Mouse (Mus musculus): ENCODE data around the gene Gm572. TPM values are rescaled to one million over a fixed set of nuclear protein-coding genes. Genes with fewer than 3 reads are reported as not detected.

The Gm572 gene
- polyA plus RNA-seq, 1 experiment from 2014 or later = 0.09 TPM

- 56% methylated on average over 2 of the region's 2 CpGs for WGBS
- Histone ChIP-seq H3K4me1 (ENCODE audit: control insufficient read depth, insufficient read depth, low read length) (no peaks in the 10 kb centered on the region), H3K9me3 (replicated peaks; ENCODE audit: control insufficient read depth, low read length) (no peaks in the 10 kb centered on the region), H3K36me3 (ENCODE audit: control insufficient read depth, insufficient read depth, low read length) (no peaks in the 10 kb centered on the region), H3K27ac (ENCODE audit: low read length) (no peak overlapping the region), H3K4me3 (replicated peaks; ENCODE audit: low read length) (no peak overlapping the region), H3K27me3 (ENCODE audit: control insufficient read depth, insufficient read depth, low read length) (no peaks in the 10 kb centered on the region), H3K9ac (ENCODE audit: low read length) (no peak overlapping the region), H3K4me2 (ENCODE audit: low read depth, low read length) (no peak overlapping the region)
- no peak for ATAC-seq (ENCODE audit: insufficient read depth, low FRiP score)
Measured at GRCm38 (mm10) chr4:148633395-148634061, 9.6 kb upstream of the Gm572 start.

DNA sequence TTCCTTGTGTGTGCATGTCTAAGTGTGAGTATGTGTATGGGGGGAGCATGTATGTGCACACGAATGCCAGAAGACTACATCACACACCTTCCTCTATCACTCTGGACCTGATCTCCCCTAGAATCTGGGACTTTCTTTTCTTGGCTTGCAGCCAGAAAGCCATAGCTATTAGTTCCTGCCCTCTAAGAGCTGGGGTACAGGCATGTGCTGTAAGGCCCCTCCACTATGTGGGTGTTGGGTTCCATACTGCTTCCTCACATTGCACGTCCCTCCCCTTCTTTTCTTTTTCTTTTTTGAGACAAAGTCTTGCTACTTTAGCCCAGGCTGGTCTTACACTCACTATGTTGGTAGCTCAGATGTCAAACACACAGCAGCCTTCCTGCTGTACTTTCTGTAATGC, 7.8 kb upstream of the Gm572 start:
- 74% methylated on average over 2 of the region's 2 CpGs for WGBS
- H3K9me3 ChIP-seq (replicated peaks; ENCODE audit: control insufficient read depth, low read length) = no peaks in the 10 kb centered on the region
- no peaks in the 10 kb centered on the region for H3K27me3 ChIP-seq (ENCODE audit: control insufficient read depth, insufficient read depth, low read length)
- no peak overlapping the region for H3K4me3 ChIP-seq (replicated peaks; ENCODE audit: low read length)
- no peaks in the 10 kb centered on the region for H3K4me1 ChIP-seq (ENCODE audit: control insufficient read depth, insufficient read depth, low read length)
- no peak for ATAC-seq (ENCODE audit: insufficient read depth, low FRiP score)
- H3K9ac ChIP-seq (ENCODE audit: low read length) = no peak overlapping the region
- H3K4me2 ChIP-seq (ENCODE audit: low read depth, low read length) = no peak overlapping the region
- H3K36me3 ChIP-seq (ENCODE audit: control insufficient read depth, insufficient read depth, low read length) = no peaks in the 10 kb centered on the region
- H3K27ac ChIP-seq (ENCODE audit: low read length) = no peak overlapping the region

GRCm38 (mm10) chr4:148638302-148638701, 4.8 kb upstream of the Gm572 start:
- Histone ChIP-seq H3K4me2 (ENCODE audit: low read depth, low read length) (no peak overlapping the region), H3K27me3 (ENCODE audit: control insufficient read depth, insufficient read depth, low read length) (no peaks in the 10 kb centered on the region), H3K27ac (ENCODE audit: low read length) (no peak overlapping the region), H3K9ac (ENCODE audit: low read length) (no peak overlapping the region), H3K36me3 (ENCODE audit: control insufficient read depth, insufficient read depth, low read length) (no peaks in the 10 kb centered on the region), H3K4me1 (ENCODE audit: control insufficient read depth, insufficient read depth, low read length) (no peaks in the 10 kb centered on the region), H3K4me3 (replicated peaks; ENCODE audit: low read length) (no peak overlapping the region), H3K9me3 (replicated peaks; ENCODE audit: control insufficient read depth, low read length) (no peaks in the 10 kb centered on the region)
- 42% methylated on average over 9 of the region's 9 CpGs for WGBS
- no peak for ATAC-seq (ENCODE audit: insufficient read depth, low FRiP score)

DNA sequence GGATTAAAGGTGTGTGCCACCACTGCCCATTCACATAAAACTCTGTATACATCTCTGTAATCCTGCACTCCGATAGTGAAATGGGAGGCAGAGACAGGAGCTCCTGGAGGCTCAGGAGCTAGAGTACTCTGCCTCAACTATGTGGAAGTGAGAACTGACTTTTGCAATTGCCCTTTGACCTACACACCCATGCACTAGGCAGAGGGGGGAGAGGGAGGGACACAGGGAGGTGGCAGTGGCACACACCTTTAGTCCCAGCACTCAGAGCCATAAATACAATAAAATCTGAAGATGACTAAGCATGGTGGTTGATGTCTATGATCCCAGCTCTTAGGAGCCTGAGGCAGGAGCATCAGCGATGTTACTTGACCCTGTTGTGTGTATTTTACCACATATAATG, 3.7 kb upstream of the Gm572 start:
- no peak overlapping the region for H3K9ac ChIP-seq (ENCODE audit: low read length)
- 77% methylated on average over 2 of the region's 2 CpGs for WGBS
- no peaks in the 10 kb centered on the region for H3K36me3 ChIP-seq (ENCODE audit: control insufficient read depth, insufficient read depth, low read length)
- H3K4me2 ChIP-seq (ENCODE audit: low read depth, low read length) = no peak overlapping the region
- H3K9me3 ChIP-seq (replicated peaks; ENCODE audit: control insufficient read depth, low read length) = no peaks in the 10 kb centered on the region
- no peaks in the 10 kb centered on the region for H3K27me3 ChIP-seq (ENCODE audit: control insufficient read depth, insufficient read depth, low read length)
- H3K4me3 ChIP-seq (replicated peaks; ENCODE audit: low read length) = no peak overlapping the region
- H3K4me1 ChIP-seq (ENCODE audit: control insufficient read depth, insufficient read depth, low read length) = no peaks in the 10 kb centered on the region
- H3K27ac ChIP-seq (ENCODE audit: low read length) = no peak overlapping the region
- ATAC-seq (ENCODE audit: insufficient read depth, low FRiP score) = peak; percentile 55; the same call in 1 of the 2 replicates

GRCm38 (mm10) chr4:148641121-148641520, 2.0 kb upstream of the Gm572 start:
- Histone ChIP-seq H3K4me2 (ENCODE audit: low read depth, low read length) (no peak overlapping the region), H3K9me3 (replicated peaks; ENCODE audit: control insufficient read depth, low read length) (no peaks in the 10 kb centered on the region), H3K4me1 (ENCODE audit: control insufficient read depth, insufficient read depth, low read length) (no peaks in the 10 kb centered on the region), H3K9ac (ENCODE audit: low read length) (no peak overlapping the region), H3K4me3 (replicated peaks; ENCODE audit: low read length) (no peak overlapping the region), H3K27me3 (ENCODE audit: control insufficient read depth, insufficient read depth, low read length) (no peaks in the 10 kb centered on the region), H3K36me3 (ENCODE audit: control insufficient read depth, insufficient read depth, low read length) (no peaks in the 10 kb centered on the region), H3K27ac (ENCODE audit: low read length) (no peak overlapping the region)
- ATAC-seq (ENCODE audit: insufficient read depth, low FRiP score) = no peak
- 73% methylated on average over 5 of the region's 5 CpGs for WGBS

- peak overlapping the region; percentile 25 for H3K4me3 ChIP-seq (replicated peaks; ENCODE audit: low read length)
- peak overlapping the region; percentile 60 for H3K9ac ChIP-seq (ENCODE audit: low read length)
- H3K27me3 ChIP-seq (ENCODE audit: control insufficient read depth, insufficient read depth, low read length) = no peaks in the 10 kb centered on the region
- no peak for ATAC-seq (ENCODE audit: insufficient read depth, low FRiP score)
- no peak overlapping the region for H3K27ac ChIP-seq (ENCODE audit: low read length)
- H3K4me2 ChIP-seq (ENCODE audit: low read depth, low read length) = peak overlapping the region; percentile 49
- H3K4me1 ChIP-seq (ENCODE audit: control insufficient read depth, insufficient read depth, low read length) = peaks cover 3% of the 10 kb centered on the region; the same call in 1 of the 2 replicates
- 2% methylated on average over 9 of the region's 9 CpGs for WGBS
- H3K9me3 ChIP-seq (replicated peaks; ENCODE audit: control insufficient read depth, low read length) = no peaks in the 10 kb centered on the region
- H3K36me3 ChIP-seq (ENCODE audit: control insufficient read depth, insufficient read depth, low read length) = no peaks in the 10 kb centered on the region
Measured at GRCm38 (mm10) chr4:148644157-148644511, 1.0 kb downstream of the Gm572 start.

DNA sequence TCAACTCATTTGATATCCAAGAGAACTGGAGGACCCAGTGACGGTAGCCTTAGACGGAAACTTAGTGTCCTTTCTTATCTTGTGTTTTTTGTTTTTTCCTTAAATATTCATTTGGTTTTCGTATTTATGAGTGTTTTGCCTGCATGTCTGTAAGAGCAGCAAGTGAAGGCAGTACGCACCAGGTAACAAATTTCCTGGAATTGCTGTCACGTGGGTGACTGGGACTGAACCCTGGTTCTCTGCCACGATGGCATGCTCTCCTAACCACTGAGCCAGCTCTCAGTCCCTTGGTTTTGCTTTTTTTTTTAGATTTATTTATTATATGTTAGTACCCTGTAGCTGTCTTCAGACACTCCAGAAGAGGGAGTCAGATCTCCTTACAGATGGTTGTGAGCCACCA, 1.8 kb downstream of the Gm572 start:
- no peaks in the 10 kb centered on the region for H3K9me3 ChIP-seq (replicated peaks; ENCODE audit: control insufficient read depth, low read length)
- H3K4me2 ChIP-seq (ENCODE audit: low read depth, low read length) = no peak overlapping the region
- H3K36me3 ChIP-seq (ENCODE audit: control insufficient read depth, insufficient read depth, low read length) = no peaks in the 10 kb centered on the region
- peaks cover 3% of the 10 kb centered on the region; the same call in 1 of the 2 replicates for H3K4me1 ChIP-seq (ENCODE audit: control insufficient read depth, insufficient read depth, low read length)
- H3K27ac ChIP-seq (ENCODE audit: low read length) = no peak overlapping the region
- H3K4me3 ChIP-seq (replicated peaks; ENCODE audit: low read length) = no peak overlapping the region
- 87% methylated on average over 6 of the region's 6 CpGs for WGBS
- no peak overlapping the region for H3K9ac ChIP-seq (ENCODE audit: low read length)
- H3K27me3 ChIP-seq (ENCODE audit: control insufficient read depth, insufficient read depth, low read length) = no peaks in the 10 kb centered on the region
- no peak for ATAC-seq (ENCODE audit: insufficient read depth, low FRiP score)

DNA sequence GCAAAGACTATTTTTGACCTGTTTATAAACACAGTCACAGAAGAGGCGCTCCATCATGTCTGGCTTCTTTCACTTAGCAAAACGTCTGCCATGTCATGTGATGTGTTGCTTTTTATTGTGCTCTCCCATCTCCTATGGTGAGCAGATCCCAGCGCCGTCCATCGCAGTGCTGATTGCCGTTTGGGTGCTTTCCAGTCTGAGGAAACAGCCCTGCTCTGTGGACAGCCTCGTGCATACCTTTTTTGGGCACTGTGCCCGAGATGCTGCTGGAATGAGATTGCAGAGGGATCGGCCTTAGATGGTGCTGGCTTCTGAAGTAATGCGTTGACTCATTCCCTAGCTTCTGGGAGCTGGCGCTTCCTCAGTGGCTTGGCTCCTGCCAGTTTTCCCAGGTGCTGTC, 3.5 kb downstream of the Gm572 start:
- peak; percentile 77 for ATAC-seq (ENCODE audit: insufficient read depth, low FRiP score)

GRCm38 (mm10) chr4:148649309-148649708, 6.2 kb downstream of the Gm572 start:
- no peak overlapping the region for H3K27ac ChIP-seq (ENCODE audit: low read length)
- ATAC-seq (ENCODE audit: insufficient read depth, low FRiP score) = no peak

More for the DNA sequence above, 3.5 kb downstream of the Gm572 start:
- Histone ChIP-seq H3K4me1 (ENCODE audit: control insufficient read depth, insufficient read depth, low read length) (peaks cover 3% of the 10 kb centered on the region; the same call in 1 of the 2 replicates), H3K4me2 (ENCODE audit: low read depth, low read length) (0 out of 2 replicates have a peak overlapping the region, but pooled peaks have one; percentile 5), H3K9ac (ENCODE audit: low read length) (no peak overlapping the region), H3K27ac (ENCODE audit: low read length) (no peak overlapping the region), H3K9me3 (replicated peaks; ENCODE audit: control insufficient read depth, low read length) (no peaks in the 10 kb centered on the region), H3K27me3 (ENCODE audit: control insufficient read depth, insufficient read depth, low read length) (no peaks in the 10 kb centered on the region), H3K36me3 (ENCODE audit: control insufficient read depth, insufficient read depth, low read length) (no peaks in the 10 kb centered on the region), H3K4me3 (replicated peaks; ENCODE audit: low read length) (no peak overlapping the region)
- WGBS = 42% methylated on average over 11 of the region's 11 CpGs

More at GRCm38 (mm10) chr4:148649309-148649708, 6.2 kb downstream of the Gm572 start:
- H3K4me3 ChIP-seq (replicated peaks; ENCODE audit: low read length) = no peak overlapping the region
- H3K9me3 ChIP-seq (replicated peaks; ENCODE audit: control insufficient read depth, low read length) = no peaks in the 10 kb centered on the region
- H3K4me1 ChIP-seq (ENCODE audit: control insufficient read depth, insufficient read depth, low read length) = peaks cover 3% of the 10 kb centered on the region; the same call in 1 of the 2 replicates
- H3K9ac ChIP-seq (ENCODE audit: low read length) = no peak overlapping the region
- H3K4me2 ChIP-seq (ENCODE audit: low read depth, low read length) = no peak overlapping the region
- no peaks in the 10 kb centered on the region for H3K27me3 ChIP-seq (ENCODE audit: control insufficient read depth, insufficient read depth, low read length)
- no peaks in the 10 kb centered on the region for H3K36me3 ChIP-seq (ENCODE audit: control insufficient read depth, insufficient read depth, low read length)
- WGBS = 60% methylated on average over 3 of the region's 3 CpGs

All from stomach, embryonic 16.5 days (tissue).